Mouse (Mus musculus): ENCODE measurements around the gene Nf2. TPM values are rescaled to one million over a fixed set of nuclear protein-coding genes. Genes with fewer than 3 reads are reported as not detected.

Gene Nf2
- 45.2 and 53.6 TPM in 2 replicates for total RNA-seq (2012; rRNA removed)
- total RNA-seq (2014; rRNA removed): 50.7 and 54.7 TPM in 2 replicates
- 103 and 108 TPM in 2 replicates for polyA plus RNA-seq (2012; ENCODE audit: insufficient read length, low read depth)

DNA sequence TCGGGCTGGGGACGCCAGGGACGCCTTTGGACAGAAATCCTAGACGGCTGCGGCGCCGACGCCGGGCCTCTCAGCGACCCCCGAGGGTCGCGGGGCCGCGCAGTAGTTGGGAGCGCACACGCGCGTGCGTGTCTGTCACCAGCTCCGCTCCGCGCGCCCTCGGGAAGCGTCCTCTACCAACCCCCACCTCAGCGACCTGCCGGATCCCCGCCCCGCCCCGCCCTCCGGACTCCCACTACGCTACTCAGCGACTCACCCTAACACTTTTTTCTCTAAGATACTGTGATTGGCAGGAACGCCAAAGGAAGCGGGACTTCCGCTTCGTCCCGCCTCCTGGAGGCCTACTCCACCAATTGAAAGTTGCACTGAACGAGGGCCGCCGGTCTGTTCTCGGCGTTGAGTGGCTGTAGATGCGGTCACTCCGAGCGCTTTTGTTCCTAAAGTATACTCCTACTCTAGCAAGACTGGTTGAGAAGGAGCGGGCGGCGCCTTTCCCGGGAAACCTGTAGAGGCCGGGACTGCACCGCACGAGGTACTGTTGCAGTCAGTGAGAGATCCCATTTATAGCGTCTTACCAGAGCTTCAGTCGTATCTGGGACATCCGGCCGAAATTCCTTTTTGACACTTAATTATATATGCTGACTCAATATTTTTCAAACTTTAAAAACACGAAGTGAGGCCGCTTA lies at the start of gene Nf2:
Gene Nf2, minus strand, starts transcription at position 279 of the 686 bp plus-strand sequence.
- H3K9me3 ChIP-seq (replicated peaks; ENCODE audit: low read length): peaks cover 9% of the 10 kb centered on the region

More for the DNA sequence above, at the start of gene Nf2:
- peak; percentile 100 for DNase-seq (ENCODE audit: extremely low read depth)
- Histone ChIP-seq H3K27ac (ENCODE audit: insufficient read depth, low read depth) (no peak within 1 kb of the TSS; the same call in 1 of the 2 replicates), H3K36me3 (replicated peaks in 1 of 2; ENCODE audit: control insufficient read depth in 1 of 2, insufficient read depth in 1 of 2, low read length in 1 of 2) (peaks cover 0 to 14% of the 10 kb centered on the region in 2 experiments), H3K79me2 (replicated peaks; ENCODE audit: control insufficient read depth, extremely low read depth, insufficient read depth, poor library complexity, severe bottlenecking) (peaks cover 26% of the 10 kb centered on the region), H3K4me2 (ENCODE audit: insufficient read depth, low read depth, poor library complexity, severe bottlenecking) (peak within 1 kb of the TSS; percentile 83), H3K4me3 (replicated peaks in 1 of 3; ENCODE audit: low read depth in 2 of 3, low read length in 2 of 3, poor library complexity in 1 of 3) (peak within 1 kb of the TSS; percentile 75 to 92 (median 86)), H3K4me1 (ENCODE audit: control insufficient read depth in 1 of 2, insufficient read depth in 2 of 2) (peaks cover 2 to 25% of the 10 kb centered on the region in 2 experiments; a peak in 2 of 4 replicates), H3K27me3 (replicated peaks) (no peaks in the 10 kb centered on the region), H3K9ac (ENCODE audit: insufficient read depth, low read depth) (peak within 1 kb of the TSS; percentile 95)
- in situ Hi-C loops (cut with MboI; ENCODE audit: low pct_ligation_motif_present, low pct_unique_long_range_greater_than_20kb, low sequenced_read_pairs): loop anchor here (25.0 kb wide), 2 partner anchors 412 to 587 kb away; partner anchors contain the start of genes Hormad2 and Lif
- TF ChIP-seq POLR2A (IDR thresholded peaks at IDR 0.05; ENCODE audit: low read depth, low read length): peak; percentile 79
- peak; percentile 82 for TF ChIP-seq ZNF384 (IDR thresholded peaks at IDR 0.05; ENCODE audit: low read depth, low read length)
- no peak for TF ChIP-seq RAD21 (IDR thresholded peaks at IDR 0.05; ENCODE audit: low read depth, low read length)
- TF ChIP-seq KAT2A (IDR thresholded peaks at IDR 0.05; ENCODE audit: insufficient replicate concordance, low read length): peak; percentile 94
- no peak for TF ChIP-seq USF2 (conservative IDR thresholded peaks at IDR 0.05; ENCODE audit: low read depth, low read length)
- no peak; the same call in 1 of the 2 replicates for TF ChIP-seq RCOR1 (conservative IDR thresholded peaks at IDR 0.05; ENCODE audit: low read depth, low read length)
- no peak; the same call in 1 of the 2 replicates for TF ChIP-seq TBP (conservative IDR thresholded peaks at IDR 0.05; ENCODE audit: low read depth, low read length)
- peak; percentile 95 for TF ChIP-seq MXI1 (IDR thresholded peaks at IDR 0.05; ENCODE audit: low read depth, low read length)
- no peak for TF ChIP-seq ZKSCAN1 (IDR thresholded peaks at IDR 0.05; ENCODE audit: borderline replicate concordance, low read depth, low read length)
- TF ChIP-seq BHLHE40 (IDR thresholded peaks at IDR 0.05; ENCODE audit: low read depth, low read length): peak; percentile 72
- TF ChIP-seq MEF2A (IDR thresholded peaks at IDR 0.05; ENCODE audit: borderline replicate concordance, low read depth, low read length): peak; percentile 81
- peak; percentile 61 for TF ChIP-seq MYC (IDR thresholded peaks at IDR 0.05; ENCODE audit: low read depth, low read length)
- peak; percentile 64 for TF ChIP-seq TCF12 (IDR thresholded peaks at IDR 0.05; ENCODE audit: low read depth, low read length)
- TF ChIP-seq CHD2 (IDR thresholded peaks at IDR 0.05; ENCODE audit: low read length): peak; percentile 98
- peak; percentile 30; the same call in 1 of the 2 replicates for TF ChIP-seq GABPA (IDR thresholded peaks at IDR 0.05; ENCODE audit: insufficient replicate concordance, low read depth, low read length)
- TF ChIP-seq ETS1 (conservative IDR thresholded peaks at IDR 0.05; ENCODE audit: low read depth, low read length): 0 out of 2 replicates have a peak, but pooled peaks have one; percentile 17
- TF ChIP-seq PAX5 (IDR thresholded peaks at IDR 0.05; ENCODE audit: low read length): no peak
- TF ChIP-seq ELF1 (IDR thresholded peaks at IDR 0.05; ENCODE audit: low read depth, low read length): peak; percentile 97
- TF ChIP-seq NRF1 (IDR thresholded peaks at IDR 0.05; ENCODE audit: low read depth, low read length): peak; percentile 79
- TF ChIP-seq CTCF (conservative IDR thresholded peaks at IDR 0.05 in 1 of 2, IDR thresholded peaks at IDR 0.05 in 1 of 2; ENCODE audit: low read depth in 2 of 2, low read length in 2 of 2): no peak
- TF ChIP-seq UBTF (IDR thresholded peaks at IDR 0.05; ENCODE audit: low read depth, low read length): no peak
- no peak for TF ChIP-seq ZC3H11A (IDR thresholded peaks at IDR 0.05; ENCODE audit: low read depth, low read length)
- 0 out of 2 replicates have a peak, but pooled peaks have one; percentile 46 for TF ChIP-seq E2F4 (IDR thresholded peaks at IDR 0.05; ENCODE audit: insufficient replicate concordance, low read depth, low read length)
- TF ChIP-seq MAX (IDR thresholded peaks at IDR 0.05; ENCODE audit: low read length): peak; percentile 85
- TF ChIP-seq USF1 (IDR thresholded peaks at IDR 0.05; ENCODE audit: low read depth, low read length): no peak; the same call in 1 of the 2 replicates
- TF ChIP-seq IRF4 (IDR thresholded peaks at IDR 0.05; ENCODE audit: low read depth, low read length): peak; percentile 77
- TF ChIP-seq JUN (IDR thresholded peaks at IDR 0.05; ENCODE audit: insufficient read depth, low read depth, low read length): no peak
- TF ChIP-seq MAZ (IDR thresholded peaks at IDR 0.05; ENCODE audit: low read depth, low read length): peak; percentile 96
- peak; percentile 86 for TF ChIP-seq ZMIZ1 (IDR thresholded peaks at IDR 0.05; ENCODE audit: low read depth, low read length)
- no peak for TF ChIP-seq EP300 (IDR thresholded peaks at IDR 0.05; ENCODE audit: low read length)
- TF ChIP-seq CHD1 (IDR thresholded peaks at IDR 0.05; ENCODE audit: low read depth, low read length): no peak
- TF ChIP-seq NELFE (IDR thresholded peaks at IDR 0.05; ENCODE audit: low read depth, low read length): peak; percentile 85
- TF ChIP-seq SMC3 (IDR thresholded peaks at IDR 0.05; ENCODE audit: low read depth, low read length): no peak
- TF ChIP-seq POLR2AphosphoS2 (IDR thresholded peaks at IDR 0.05; ENCODE audit: low read depth, low read length): peak; percentile 75
- TF ChIP-seq HCFC1 (IDR thresholded peaks at IDR 0.05; ENCODE audit: low read depth, low read length): peak; percentile 89
- TF ChIP-seq JUND (conservative IDR thresholded peaks at IDR 0.05; ENCODE audit: low read depth, low read length): no peak
- peak; percentile 94 for TF ChIP-seq MAFK (IDR thresholded peaks at IDR 0.05; ENCODE audit: insufficient replicate concordance, low read length)
- TF ChIP-seq SIN3A (IDR thresholded peaks at IDR 0.05; ENCODE audit: low read length): peak; percentile 95
- dilution Hi-C loops (cut with MboI; ENCODE audit: extremely low pct_ligation_motif_present, extremely low pct_unique_long_range_greater_than_20kb, low sequenced_read_pairs): no loop called here

All from CH12.LX (cell line).